Mouse (Mus musculus): Measurements from ENCODE around the gene Col4a4.

DNA sequence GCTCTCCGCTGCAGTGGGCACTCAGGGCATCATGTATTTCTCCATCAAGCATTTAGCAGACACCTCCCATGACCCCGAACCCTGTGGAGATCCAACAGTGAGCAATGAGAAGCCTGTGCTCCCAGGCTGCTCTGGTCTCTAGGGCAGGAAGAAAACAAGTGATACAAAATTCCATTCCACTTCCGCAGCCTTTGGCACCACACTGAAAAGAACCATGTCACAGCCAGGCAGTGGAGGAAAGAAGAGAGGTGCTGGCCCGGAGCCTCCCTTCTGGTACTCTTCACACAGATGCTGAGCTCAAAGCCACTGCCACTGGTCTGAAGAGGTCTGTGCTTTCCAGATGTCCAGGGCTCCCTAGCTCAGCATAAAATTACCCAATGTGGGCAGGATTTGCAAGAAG is 125.6 kb downstream of the Col4a4 start:
- TF ChIP-seq CTCF (IDR thresholded peaks at IDR 0.05; ENCODE audit: insufficient read depth, low read length) (no peak), POLR2A (IDR thresholded peaks at IDR 0.05; ENCODE audit: borderline replicate concordance, extremely low read depth, low read depth, low read length) (no peak)
